Mouse (Mus musculus) E14TG2a.4 (cell line): ENCODE measurements around the gene Lilra6.
"Not testable (repeated sequence)": the region's sequence is repeated elsewhere in the genome, so short reads cannot be mapped to it uniquely, and the experiment has no call there.

Experiments used
- H3K27me3 ChIP-seq: 2 replicates; pipeline ENCODE4 v1.6.1; 2014; ENCODE audit warnings: low read length, control low read depth; ENCODE audit not compliant: insufficient read depth
- H3K36me3 ChIP-seq: 2 replicates; pipeline ENCODE4 v1.6.1; 2014; ENCODE audit warnings: low read length, control low read depth; ENCODE audit not compliant: insufficient read depth
- H3K4me1 ChIP-seq: replicated peaks from 2 replicates; pipeline ENCODE4 v1.6.1; 2014; ENCODE audit warnings: low read depth, low read length, control low read depth
- H3K4me3 ChIP-seq: replicated peaks from 2 replicates; pipeline ENCODE4 v1.5.1; 2014; ENCODE audit warnings: mild to moderate bottlenecking, low read length
- H3K9me3 ChIP-seq: 2 replicates; pipeline ENCODE4 v1.6.1; 2014; ENCODE audit warnings: low read length, control low read depth
- CTCF ChIP-seq: conservative IDR thresholded peaks from 2 replicates; pipeline ENCODE4 v1.5.1; 2014; ENCODE audit warnings: low read length
- NANOG ChIP-seq: IDR thresholded peaks from 2 replicates; pipeline ENCODE4 v1.6.1; 2014; ENCODE audit warnings: borderline replicate concordance, low read length, mixed read lengths
- POU5F1 ChIP-seq: IDR thresholded peaks from 2 replicates; pipeline ENCODE4 v1.6.1; 2014; ENCODE audit warnings: low read length, borderline replicate concordance

The Lilra6 gene

GRCm38 (mm10) chr7:3915387-3915786 is at the start of gene Lilra6:
Gene Lilra6, minus strand, starts transcription at chr7:3915503.
- not testable (repeated sequence) for H3K27me3 ChIP-seq, H3K9me3 ChIP-seq, H3K36me3 ChIP-seq, H3K4me1 ChIP-seq, H3K4me3 ChIP-seq

- Histone ChIP-seq H3K27me3 (no peaks in the 10 kb centered on the region), H3K36me3 (no peaks in the 10 kb centered on the region), H3K9me3 (peaks cover 22% of the 10 kb centered on the region), H3K4me3 (no peak overlapping the region), H3K4me1 (no peaks in the 10 kb centered on the region)
- TF ChIP-seq CTCF (no peak), NANOG (no peak), POU5F1 (no peak)
Observed at GRCm38 (mm10) chr7:3962017-3962416, 46.7 kb upstream of the Lilra6 start.

DNA sequence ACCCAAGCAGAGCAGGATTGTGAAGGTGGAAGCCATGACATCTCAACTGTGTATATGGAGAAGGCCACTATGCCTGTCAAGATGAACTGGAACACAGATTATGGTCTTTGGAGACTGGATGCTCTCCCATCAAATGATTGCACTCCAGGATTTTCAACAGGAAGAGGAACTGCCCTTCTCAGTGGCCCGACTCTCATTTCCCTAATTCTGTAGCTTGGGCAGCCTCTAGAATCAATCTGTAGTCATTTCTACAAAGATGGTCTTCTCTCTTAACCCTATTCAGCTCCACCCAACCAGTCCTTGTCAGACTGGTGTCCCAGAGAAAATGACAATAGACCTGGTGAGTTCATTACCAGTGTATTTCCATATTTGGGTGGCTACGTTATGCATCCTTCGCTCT is 42.1 kb upstream of the Lilra6 start:
- H3K4me3 ChIP-seq, result no peak overlapping the region
- H3K4me1 ChIP-seq, result no peaks in the 10 kb centered on the region
- no peaks in the 10 kb centered on the region for H3K27me3 ChIP-seq
- H3K9me3 ChIP-seq, result peaks cover 14% of the 10 kb centered on the region
- H3K36me3 ChIP-seq, result no peaks in the 10 kb centered on the region
- TF ChIP-seq POU5F1 (no peak), NANOG (no peak), CTCF (no peak)

GRCm38 (mm10) chr7:3949159-3949558 is 33.9 kb upstream of the Lilra6 start:
- no peak overlapping the region for H3K4me3 ChIP-seq
- TF ChIP-seq POU5F1 (no peak), CTCF (peak; percentile 25)

DNA sequence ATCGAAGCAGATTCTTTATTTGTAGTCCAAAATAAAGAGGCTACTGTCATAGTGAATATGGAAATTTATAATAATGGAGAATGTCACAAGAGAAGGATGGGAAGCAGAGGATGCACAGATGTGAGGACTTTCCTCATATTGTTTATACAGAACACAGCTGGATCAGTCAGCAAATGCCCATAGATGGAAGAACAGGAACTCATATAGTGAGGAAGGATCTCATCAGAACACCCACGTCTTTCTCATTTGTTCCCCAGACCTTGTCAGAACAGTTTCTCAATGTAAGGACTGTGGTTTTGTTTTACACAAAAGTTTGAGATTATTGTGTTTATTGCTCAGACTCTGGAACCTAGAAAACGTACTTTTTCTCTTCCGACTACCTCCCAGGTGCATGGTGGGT is 32.9 kb upstream of the Lilra6 start:
- H3K27me3 ChIP-seq, result no peaks in the 10 kb centered on the region
- H3K9me3 ChIP-seq, result no peaks in the 10 kb centered on the region
- no peak overlapping the region for H3K4me3 ChIP-seq
- TF ChIP-seq CTCF, result no peak
- TF ChIP-seq POU5F1, result no peak
- no peak for TF ChIP-seq NANOG
- H3K36me3 ChIP-seq, result no peaks in the 10 kb centered on the region
- no peaks in the 10 kb centered on the region for H3K4me1 ChIP-seq

More at GRCm38 (mm10) chr7:3949159-3949558, 33.9 kb upstream of the Lilra6 start:
- no peaks in the 10 kb centered on the region for H3K4me1 ChIP-seq
- no peaks in the 10 kb centered on the region for H3K36me3 ChIP-seq
- no peaks in the 10 kb centered on the region for H3K9me3 ChIP-seq
- no peaks in the 10 kb centered on the region for H3K27me3 ChIP-seq

DNA sequence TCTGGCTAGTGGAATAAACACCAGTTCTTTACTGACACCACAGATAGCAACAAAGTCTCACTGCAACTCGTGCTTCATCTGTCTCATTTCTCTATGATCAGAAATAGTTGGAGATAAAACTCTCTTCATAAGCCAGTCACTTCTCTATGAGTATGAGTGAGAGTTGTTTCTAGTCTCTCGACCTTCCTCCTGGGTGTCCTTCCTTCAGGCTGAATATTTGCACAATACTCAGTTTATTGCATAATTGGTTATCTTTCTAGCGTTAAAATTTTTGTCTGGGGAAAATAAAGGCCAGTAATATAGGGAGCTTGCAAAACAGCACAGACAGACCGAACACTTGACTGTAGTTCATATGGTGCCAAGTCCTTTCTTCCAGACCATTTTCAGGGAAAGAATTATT is 30.8 kb upstream of the Lilra6 start:
- Histone ChIP-seq H3K4me1 (no peaks in the 10 kb centered on the region), H3K36me3 (no peaks in the 10 kb centered on the region), H3K27me3 (no peaks in the 10 kb centered on the region), H3K9me3 (no peaks in the 10 kb centered on the region), H3K4me3 (no peak overlapping the region)
- TF ChIP-seq CTCF, result no peak

- TF ChIP-seq CTCF, result no peak
- Histone ChIP-seq H3K4me3 (no peak overlapping the region), H3K4me1 (no peaks in the 10 kb centered on the region), H3K9me3 (no peaks in the 10 kb centered on the region), H3K36me3 (no peaks in the 10 kb centered on the region), H3K27me3 (no peaks in the 10 kb centered on the region)
Observed at GRCm38 (mm10) chr7:3940915-3941314, 25.6 kb upstream of the Lilra6 start.

DNA sequence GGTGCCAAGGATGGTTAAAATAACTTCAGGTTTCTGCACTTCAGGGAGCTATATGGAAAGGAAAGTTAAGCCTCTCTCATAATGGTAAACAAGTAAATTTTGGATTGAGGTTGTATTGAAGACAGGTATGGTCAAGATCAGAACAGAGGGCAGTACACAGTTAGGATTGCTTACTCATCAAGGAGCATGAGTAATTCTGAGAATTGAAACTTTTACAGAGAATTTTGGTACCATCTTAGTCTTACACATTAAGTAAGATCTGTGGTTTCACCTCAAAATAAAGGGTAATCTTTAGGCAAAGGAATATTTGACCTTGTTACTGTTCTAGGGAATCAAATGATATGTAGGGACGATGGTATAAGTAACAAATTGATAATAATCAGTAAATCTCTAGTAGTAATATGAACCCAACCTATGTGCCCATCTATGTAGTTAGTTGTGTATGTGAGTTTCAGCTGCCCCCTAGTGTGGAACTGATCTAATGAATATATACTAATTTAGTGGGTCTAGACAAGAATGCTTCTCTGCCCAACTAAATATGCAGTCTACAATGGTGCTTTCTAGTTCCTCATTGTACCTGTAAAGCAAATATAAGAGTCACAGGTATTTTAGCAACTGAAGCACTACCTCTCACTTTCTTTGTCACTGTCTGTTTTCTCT is 24.7 kb upstream of the Lilra6 start:
- TF ChIP-seq NANOG, result no peak
- TF ChIP-seq POU5F1, result no peak
- no peak for TF ChIP-seq CTCF
- Histone ChIP-seq H3K4me1 (peaks cover 4% of the 10 kb centered on the region; the same call in 1 of the 2 replicates), H3K27me3 (no peaks in the 10 kb centered on the region), H3K9me3 (no peaks in the 10 kb centered on the region), H3K4me3 (no peak overlapping the region), H3K36me3 (no peaks in the 10 kb centered on the region)

- not testable (repeated sequence) for H3K4me1 ChIP-seq, H3K36me3 ChIP-seq, H3K4me3 ChIP-seq, H3K27me3 ChIP-seq, H3K9me3 ChIP-seq
Observed at GRCm38 (mm10) chr7:3935473-3935872, 20.2 kb upstream of the Lilra6 start.

GRCm38 (mm10) chr7:3903704-3904103 is 11.6 kb downstream of the Lilra6 start:
- Histone ChIP-seq H3K4me3 (no peak overlapping the region), H3K9me3 (no peaks in the 10 kb centered on the region), H3K27me3 (no peaks in the 10 kb centered on the region), H3K4me1 (no peaks in the 10 kb centered on the region), H3K36me3 (no peaks in the 10 kb centered on the region)
- peak; percentile 28 for TF ChIP-seq CTCF
- TF ChIP-seq NANOG, result no peak

GRCm38 (mm10) chr7:3898036-3898590 is 17.2 kb downstream of the Lilra6 start, which contains the start of gene Gm14548:
Gene Gm14548, minus strand, starts transcription at chr7:3898120.
- H3K4me1 ChIP-seq, H3K27me3 ChIP-seq, H3K36me3 ChIP-seq, H3K4me3 ChIP-seq, H3K9me3 ChIP-seq: not testable (repeated sequence)

DNA sequence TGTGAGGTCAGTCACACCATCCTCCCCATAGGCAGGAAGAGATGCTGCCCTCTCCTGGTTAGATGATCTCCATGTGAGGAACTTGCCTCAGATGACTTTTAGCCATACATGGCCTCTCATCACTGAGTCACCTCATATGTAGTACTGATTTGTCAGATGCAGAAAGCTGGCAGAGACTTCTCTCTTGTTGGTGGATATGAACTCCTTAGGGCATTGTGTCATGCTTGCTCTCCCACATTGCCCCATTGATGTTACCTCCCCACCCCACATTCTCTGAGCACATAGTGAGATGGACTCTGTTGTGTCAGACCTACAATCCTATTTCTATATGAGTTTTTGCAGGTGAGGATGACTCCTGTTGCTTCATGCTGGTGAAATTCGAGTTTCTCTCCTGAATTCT is 40.3 kb downstream of the Lilra6 start:
- not testable (repeated sequence) for H3K4me1 ChIP-seq, H3K36me3 ChIP-seq, H3K27me3 ChIP-seq, H3K4me3 ChIP-seq, H3K9me3 ChIP-seq
